Mouse (Mus musculus) limb, embryonic 10.5 days (tissue): ENCODE data around the gene Rfng. TPM values are rescaled to one million over a fixed set of nuclear protein-coding genes. Genes with fewer than 3 reads are reported as not detected.

ENCODE experiments used
- DNase-seq: peaks from one replicate; pipeline ENCODE4 v3.0.0-alpha.2; 2017; ENCODE audit warnings: low spot score
- H3K27ac ChIP-seq: fragments of 300-500 bp; sonication (generic); 2 replicates; pipeline ENCODE4 v1.5.1; 2016; ENCODE audit warnings: mild to moderate bottlenecking
- H3K27me3 ChIP-seq: fragments of 300-500 bp; sonication (generic); 2 replicates; pipeline ENCODE4 v1.6.1; 2016; ENCODE audit warnings: low read depth, mild to moderate bottlenecking; ENCODE audit not compliant: poor library complexity, severe bottlenecking
- H3K36me3 ChIP-seq: fragments of 300-500 bp; sonication (generic); 2 replicates; pipeline ENCODE4 v1.6.1; 2016; ENCODE audit warnings: mild to moderate bottlenecking, moderate library complexity
- H3K4me1 ChIP-seq: fragments of 300-500 bp; sonication (generic); 2 replicates; pipeline ENCODE4 v1.6.1; 2016
- H3K4me3 ChIP-seq: fragments of 300-500 bp; sonication (generic); 2 replicates; pipeline ENCODE4 v1.5.1; 2016; ENCODE audit warnings: mild to moderate bottlenecking, moderate library complexity
- H3K9me3 ChIP-seq: fragments of 300-500 bp; sonication (generic); replicated peaks from 2 replicates; pipeline ENCODE4 v1.6.1; 2016; ENCODE audit warnings: mild to moderate bottlenecking
- WGBS: fragments of 180-500 bp; shearing (Covaris S2); methylation state at CpG from one replicate; pipeline ENCODE4 v1.1.7; 2016; 5-methylcytosine and 5-hydroxymethylcytosine counted together
- polyA plus RNA-seq: library from polyadenylated mRNA; unstranded; fragments of >200 nt; fragmentation: Nextera tagmentation; extraction: Ambion mirVana; gene quantifications from 2 replicates; pipeline ENCODE4 v1.2.1, GENCODE M21; 2016

Rfng gene
- polyA plus RNA-seq, 1 experiment from 2014 or later = 40.4 TPM

GRCm38 (mm10) chr11:120822831-120823550 is 39.0 kb upstream of the Rfng start:
- peaks cover 56% of the 10 kb centered on the region for H3K36me3 ChIP-seq
- WGBS = 1% methylated on average over 14 of the region's 14 CpGs
- no peak for DNase-seq

DNA sequence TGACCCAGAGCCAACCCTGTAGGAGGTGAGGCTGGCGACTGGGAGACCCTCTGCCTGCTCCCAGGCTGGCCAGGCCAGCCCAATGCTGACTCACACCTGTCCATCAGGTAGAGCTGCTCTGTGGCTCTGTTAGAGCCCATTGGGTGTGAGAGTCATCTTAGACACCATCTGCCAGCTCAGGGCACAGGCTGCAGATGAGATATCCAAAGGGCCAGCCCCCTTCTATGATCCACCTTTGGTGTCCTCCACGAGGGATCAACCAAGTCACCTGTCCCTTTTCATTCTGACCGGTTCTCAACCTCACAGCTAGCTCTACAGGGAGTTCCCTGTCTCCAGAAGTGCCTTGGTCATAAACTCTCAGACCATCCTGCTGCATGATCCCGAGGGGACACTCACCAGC is 38.3 kb upstream of the Rfng start:
- WGBS = 72% methylated on average over 4 of the region's 4 CpGs
- no peak for DNase-seq
- H3K4me1 ChIP-seq = peaks cover 48% of the 10 kb centered on the region

More at GRCm38 (mm10) chr11:120822831-120823550, 39.0 kb upstream of the Rfng start:
- H3K27me3 ChIP-seq = no peaks in the 10 kb centered on the region
- H3K4me1 ChIP-seq = peaks cover 48% of the 10 kb centered on the region
- H3K4me3 ChIP-seq = peak overlapping the region; percentile 91
- peak overlapping the region; percentile 98 for H3K27ac ChIP-seq
- H3K9me3 ChIP-seq = no peaks in the 10 kb centered on the region

DNA sequence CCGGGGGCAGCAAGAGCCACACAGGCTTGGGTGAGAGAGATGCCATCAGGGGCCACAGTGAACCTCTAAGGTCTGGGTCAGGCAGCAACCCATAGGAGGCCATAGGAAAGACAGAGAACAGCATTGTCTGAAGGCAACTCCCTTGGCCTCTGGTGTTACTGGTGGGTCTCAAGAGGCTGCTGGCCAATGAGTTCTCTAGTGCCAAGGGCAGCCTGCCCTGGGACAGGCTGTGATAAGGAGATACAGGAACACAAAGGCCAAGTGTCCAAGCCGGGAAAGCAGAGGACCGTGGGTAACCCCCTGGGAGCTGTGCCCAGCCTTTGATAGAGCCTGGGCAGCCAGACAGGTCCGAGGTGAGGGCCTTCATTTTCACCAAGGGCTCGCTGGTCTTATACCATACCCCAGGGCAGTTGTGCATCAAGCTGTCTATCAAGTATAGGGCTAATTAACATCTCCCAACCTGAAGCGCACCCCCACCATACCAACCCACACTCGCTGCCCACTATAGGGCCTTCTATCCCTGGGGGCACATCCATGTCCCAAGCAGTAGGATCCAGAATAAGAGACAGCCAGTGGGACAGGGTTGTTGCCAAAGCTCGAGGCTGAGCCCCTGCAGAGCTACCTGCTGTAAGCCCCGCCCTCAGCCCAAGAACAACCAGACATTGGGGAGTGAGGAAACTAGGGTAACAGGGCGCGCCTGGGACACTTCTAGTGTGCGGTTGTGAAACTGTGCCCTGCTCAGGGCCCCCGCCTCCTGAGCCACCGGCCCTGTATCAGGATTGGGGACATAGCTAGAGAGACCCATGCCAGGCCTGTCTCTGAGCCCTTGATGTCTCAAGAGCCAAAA is 37.3 kb upstream of the Rfng start:
- Histone ChIP-seq H3K4me1 (peaks cover 45% of the 10 kb centered on the region), H3K27ac (0 out of 2 replicates have a peak overlapping the region, but pooled peaks have one; percentile 12), H3K4me3 (peak overlapping the region; percentile 91), H3K9me3 (no peaks in the 10 kb centered on the region), H3K27me3 (no peaks in the 10 kb centered on the region), H3K36me3 (peaks cover 72% of the 10 kb centered on the region)
- WGBS = 91% methylated on average over 14 of the region's 14 CpGs
- no peak for DNase-seq

More for the DNA sequence above, 38.3 kb upstream of the Rfng start:
- no peaks in the 10 kb centered on the region for H3K27me3 ChIP-seq
- H3K9me3 ChIP-seq = no peaks in the 10 kb centered on the region
- H3K4me3 ChIP-seq = peak overlapping the region; percentile 91
- H3K36me3 ChIP-seq = peaks cover 63% of the 10 kb centered on the region
- H3K27ac ChIP-seq = peak overlapping the region; percentile 98

- Histone ChIP-seq H3K27ac (0 out of 2 replicates have a peak overlapping the region, but pooled peaks have one; percentile 12), H3K27me3 (no peaks in the 10 kb centered on the region), H3K36me3 (peaks cover 75% of the 10 kb centered on the region), H3K4me1 (peaks cover 37% of the 10 kb centered on the region), H3K9me3 (no peaks in the 10 kb centered on the region), H3K4me3 (0 out of 2 replicates have a peak overlapping the region, but pooled peaks have one; percentile 13)
- WGBS = 93% methylated on average over 14 of the region's 14 CpGs
- no peak for DNase-seq
Measured at GRCm38 (mm10) chr11:120820546-120820945, 36.5 kb upstream of the Rfng start.

DNA sequence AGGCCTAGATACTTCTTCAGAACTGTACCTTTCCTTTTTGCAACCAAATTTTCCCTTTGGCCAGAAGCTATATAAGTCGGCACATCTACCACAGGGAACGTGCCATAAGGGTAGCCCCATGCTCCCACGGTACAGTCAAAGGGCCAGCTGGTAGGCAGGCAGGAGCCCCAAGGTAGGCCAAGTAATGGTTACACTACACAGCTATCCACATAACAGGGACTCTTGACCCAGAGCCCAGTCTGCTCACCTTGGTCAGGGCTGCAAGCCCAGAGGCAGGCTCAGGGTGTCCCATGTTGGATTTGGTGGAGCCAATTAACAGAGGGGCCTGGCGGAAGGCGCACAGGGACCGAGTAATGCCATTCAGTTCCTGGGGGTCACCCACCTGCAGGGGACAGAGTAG is 35.5 kb upstream of the Rfng start:
- no peaks in the 10 kb centered on the region for H3K9me3 ChIP-seq
- peaks cover 85% of the 10 kb centered on the region for H3K36me3 ChIP-seq
- H3K4me1 ChIP-seq = peaks cover 29% of the 10 kb centered on the region
- no peak overlapping the region for H3K27ac ChIP-seq
- no peak for DNase-seq
- no peaks in the 10 kb centered on the region for H3K27me3 ChIP-seq
- H3K4me3 ChIP-seq = no peak overlapping the region
- WGBS = 97% methylated on average over 6 of the region's 6 CpGs

DNA sequence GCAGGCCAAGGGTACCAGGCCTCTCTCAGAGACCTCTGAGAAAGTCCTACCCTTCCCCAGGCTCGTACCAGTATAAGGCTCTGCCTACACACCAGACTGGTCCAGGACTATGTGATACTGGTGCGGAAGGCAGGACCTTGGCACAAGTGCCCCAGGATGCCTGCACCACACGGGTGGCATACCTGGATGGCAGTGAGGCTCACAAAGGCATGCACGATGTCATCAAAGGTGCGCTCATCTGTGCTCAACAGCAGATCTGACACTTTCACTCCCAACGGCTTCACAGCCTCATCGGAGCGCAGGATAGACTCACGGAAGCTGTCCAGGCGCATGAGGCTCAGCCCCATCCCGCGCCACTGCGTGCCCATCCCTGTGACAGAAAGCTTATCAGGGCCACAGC is 34.2 kb upstream of the Rfng start:
- Histone ChIP-seq H3K9me3 (no peaks in the 10 kb centered on the region), H3K27ac (no peak overlapping the region), H3K4me1 (peaks cover 24% of the 10 kb centered on the region), H3K36me3 (peaks cover 98% of the 10 kb centered on the region), H3K4me3 (no peak overlapping the region), H3K27me3 (no peaks in the 10 kb centered on the region)
- no peak for DNase-seq
- WGBS = 98% methylated on average over 13 of the region's 13 CpGs

DNA sequence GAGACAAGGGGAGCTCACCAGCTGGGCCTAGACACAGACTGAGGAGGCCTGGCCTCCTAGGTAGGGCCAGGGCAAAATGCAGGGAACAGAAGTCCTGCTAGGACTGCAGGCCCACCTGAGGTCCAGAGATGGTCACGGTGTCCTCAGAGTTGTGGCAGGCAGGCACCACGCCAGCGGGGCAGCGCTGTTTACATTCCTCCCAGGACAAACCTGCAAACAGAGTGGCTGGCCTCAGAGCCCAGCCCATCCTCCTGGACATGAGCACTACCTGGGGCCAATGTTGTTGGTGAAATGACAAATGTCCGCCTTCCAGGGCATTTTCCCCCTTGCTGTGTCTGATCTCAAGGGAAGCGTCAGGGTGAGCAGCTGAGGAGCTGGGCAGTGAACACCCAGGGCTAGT is 33.4 kb upstream of the Rfng start:
- peaks cover 100% of the 10 kb centered on the region for H3K36me3 ChIP-seq
- H3K4me1 ChIP-seq = peaks cover 16% of the 10 kb centered on the region
- 94% methylated on average over 6 of the region's 6 CpGs for WGBS
- H3K9me3 ChIP-seq = no peaks in the 10 kb centered on the region
- no peaks in the 10 kb centered on the region for H3K27me3 ChIP-seq
- H3K4me3 ChIP-seq = no peak overlapping the region
- no peak for DNase-seq
- no peak overlapping the region for H3K27ac ChIP-seq

DNA sequence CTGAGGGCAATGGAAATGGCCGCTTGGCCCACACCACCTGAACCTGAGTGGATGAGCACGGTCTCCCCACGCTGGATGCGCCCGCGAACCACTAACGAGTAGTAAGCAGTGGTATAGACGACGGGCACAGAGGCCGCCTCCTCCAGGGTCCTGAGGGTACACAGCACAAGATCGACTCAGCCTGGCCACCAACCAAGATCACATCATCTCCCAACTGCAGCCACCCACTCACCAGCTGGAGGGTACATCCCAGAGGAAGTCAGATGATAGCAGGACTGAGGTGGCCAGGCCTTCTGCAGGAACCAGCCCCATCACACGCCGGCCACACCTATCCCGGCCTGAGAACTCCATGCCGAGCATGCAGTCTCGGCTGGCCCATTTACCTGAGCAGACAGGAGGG is 28.1 kb upstream of the Rfng start:
- peaks cover 100% of the 10 kb centered on the region for H3K36me3 ChIP-seq
- WGBS = 96% methylated on average over 16 of the region's 16 CpGs
- DNase-seq = no peak
- no peaks in the 10 kb centered on the region for H3K9me3 ChIP-seq
- H3K4me1 ChIP-seq = no peaks in the 10 kb centered on the region
- no peak overlapping the region for H3K27ac ChIP-seq
- H3K4me3 ChIP-seq = no peak overlapping the region
- H3K27me3 ChIP-seq = no peaks in the 10 kb centered on the region

DNA sequence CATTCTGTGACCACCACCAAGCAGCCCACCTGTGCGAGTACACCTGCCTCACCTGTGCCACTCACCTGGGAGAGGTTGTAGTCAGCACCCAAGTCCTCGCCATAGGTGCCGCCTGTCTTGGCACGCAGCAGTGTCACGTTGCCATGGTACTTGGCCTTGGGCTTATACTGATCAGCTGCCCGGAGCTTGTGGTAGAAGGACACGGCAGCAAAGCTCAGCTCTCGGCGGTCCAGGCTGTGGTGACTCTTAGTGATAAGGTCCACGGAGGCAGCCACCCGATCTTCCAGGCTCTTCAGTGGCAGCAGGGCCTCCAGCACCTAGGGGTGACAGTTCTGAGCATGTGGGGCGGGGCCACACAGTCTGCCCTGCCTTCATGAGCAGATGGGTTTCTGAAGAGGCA is 24.0 kb upstream of the Rfng start:
- no peaks in the 10 kb centered on the region for H3K4me1 ChIP-seq
- peaks cover 82% of the 10 kb centered on the region for H3K36me3 ChIP-seq
- no peaks in the 10 kb centered on the region for H3K9me3 ChIP-seq
- no peak for DNase-seq
- no peak overlapping the region for H3K4me3 ChIP-seq
- H3K27me3 ChIP-seq = no peaks in the 10 kb centered on the region
- H3K27ac ChIP-seq = no peak overlapping the region
- WGBS = 95% methylated on average over 12 of the region's 12 CpGs

DNA sequence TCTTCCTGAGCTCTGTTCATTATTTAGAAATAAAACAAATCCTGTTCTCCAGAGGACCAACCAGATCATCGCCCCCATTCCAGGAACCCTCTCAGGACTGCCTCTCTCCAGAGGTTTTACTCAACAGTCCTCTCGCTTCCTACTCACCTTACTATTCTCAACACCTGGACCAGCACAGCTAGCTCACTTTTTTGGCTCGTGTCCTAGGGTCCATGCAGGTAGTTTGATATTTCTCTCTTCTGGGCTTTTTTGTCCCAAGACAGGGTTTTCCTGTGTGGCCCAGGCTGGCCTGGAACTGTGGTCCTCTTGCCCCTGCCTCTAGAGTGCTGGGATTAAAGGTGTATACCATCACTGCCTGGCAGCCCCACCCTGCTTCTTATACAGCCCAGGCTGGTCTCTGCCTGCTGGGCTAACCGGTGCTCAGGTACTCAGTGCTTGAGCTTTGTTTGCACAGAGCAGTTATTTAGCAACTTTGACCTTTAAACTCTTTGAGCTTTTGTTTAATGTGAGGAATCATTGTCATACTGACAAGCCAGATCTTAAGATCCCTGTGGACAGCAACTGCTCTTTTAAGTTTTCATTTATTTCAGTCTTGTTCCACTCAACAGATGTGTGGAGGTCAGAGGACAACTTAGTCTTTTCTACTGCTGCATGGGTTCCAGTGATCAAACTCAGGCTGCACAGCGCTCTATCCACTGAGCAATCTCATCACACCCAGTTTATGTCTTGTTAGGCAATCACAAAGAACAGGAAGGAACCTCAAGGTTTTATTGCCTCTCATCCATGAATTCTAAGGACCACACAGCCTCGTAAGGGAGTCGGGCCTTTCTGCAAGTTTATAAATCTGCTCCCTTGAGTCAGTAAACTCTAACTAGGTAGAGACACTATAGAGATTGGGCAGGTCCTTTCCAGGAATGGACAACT is 21.6 kb upstream of the Rfng start:
- no peak overlapping the region for H3K27ac ChIP-seq
- 85% methylated on average over 7 of the region's 7 CpGs for WGBS
- DNase-seq = no peak
- H3K36me3 ChIP-seq = peaks cover 58% of the 10 kb centered on the region
- no peak overlapping the region for H3K4me3 ChIP-seq
- H3K4me1 ChIP-seq = peaks cover 1% of the 10 kb centered on the region
- no peaks in the 10 kb centered on the region for H3K27me3 ChIP-seq
- H3K9me3 ChIP-seq = no peaks in the 10 kb centered on the region

GRCm38 (mm10) chr11:120804769-120805168 is 20.8 kb upstream of the Rfng start:
- no peak overlapping the region for H3K27ac ChIP-seq
- no peak for DNase-seq
- H3K4me1 ChIP-seq = peaks cover 10% of the 10 kb centered on the region
- H3K36me3 ChIP-seq = peaks cover 50% of the 10 kb centered on the region
- 81% methylated on average over 4 of the region's 4 CpGs for WGBS
- no peaks in the 10 kb centered on the region for H3K9me3 ChIP-seq
- H3K4me3 ChIP-seq = no peak overlapping the region
- H3K27me3 ChIP-seq = no peaks in the 10 kb centered on the region

- WGBS = 82% methylated on average over 7 of the region's 7 CpGs
- Histone ChIP-seq H3K27me3 (no peaks in the 10 kb centered on the region), H3K4me3 (no peak overlapping the region), H3K36me3 (peaks cover 45% of the 10 kb centered on the region), H3K9me3 (no peaks in the 10 kb centered on the region), H3K27ac (no peak overlapping the region), H3K4me1 (peaks cover 11% of the 10 kb centered on the region)
- no peak for DNase-seq
Measured at GRCm38 (mm10) chr11:120804274-120804673, 20.3 kb upstream of the Rfng start.
